Mouse (Mus musculus): ENCODE results near the gene Zranb2. TPM values are rescaled to one million over a fixed set of nuclear protein-coding genes. Genes with fewer than 3 reads are reported as not detected.

The Zranb2 gene
- 1.5 and 8.4 TPM in 2 replicates for polyA plus RNA-seq (2012; ENCODE audit: insufficient read depth, low replicate concordance)

GRCm38 (mm10) chr3:157533964-157534785 is at the start of gene Zranb2:
Gene Zranb2, plus strand, starts transcription at chr3:157534160.
- Histone ChIP-seq H3K4me1 (peaks cover 32% of the 10 kb centered on the region), H3K4me3 (replicated peaks) (peak within 1 kb of the TSS; percentile 98), H3K9me3 (peaks cover 11% of the 10 kb centered on the region), H3K36me3 (replicated peaks; ENCODE audit: low read length) (peaks cover 24% of the 10 kb centered on the region), H3K27me3 (replicated peaks) (peaks cover 29% of the 10 kb centered on the region)
- TF ChIP-seq GATA1 (IDR thresholded peaks at IDR 0.05; ENCODE audit: borderline replicate concordance, low read length) (no peak), FLI1 (IDR thresholded peaks at IDR 0.05; ENCODE audit: low read length) (0 out of 2 replicates have a peak, but pooled peaks have one; percentile 37)

DNA sequence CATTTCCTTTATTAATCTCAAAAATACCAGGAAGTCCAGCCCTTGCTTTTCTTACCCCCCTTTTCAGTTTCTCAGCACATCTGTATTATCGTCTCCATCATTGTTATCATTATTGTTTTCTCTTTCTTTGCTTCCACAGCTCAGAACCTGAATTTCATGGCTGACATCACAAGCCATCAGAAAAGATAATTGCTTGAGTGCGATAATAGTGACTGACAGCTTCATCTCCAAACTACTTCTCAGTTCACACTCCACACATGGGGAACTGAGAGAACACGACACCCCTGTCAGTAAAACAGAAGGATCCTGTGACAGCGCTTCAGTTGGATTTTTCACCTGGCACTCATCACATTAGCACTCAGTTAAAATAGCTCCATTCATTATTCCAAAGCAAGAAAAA is 41.9 kb upstream of the Zranb2 start:
- TF ChIP-seq FLI1 (IDR thresholded peaks at IDR 0.05; ENCODE audit: low read length), result no peak
- no peak for TF ChIP-seq GATA1 (IDR thresholded peaks at IDR 0.05; ENCODE audit: borderline replicate concordance, low read length)
- no peaks in the 10 kb centered on the region for H3K36me3 ChIP-seq (replicated peaks; ENCODE audit: low read length)
- no peaks in the 10 kb centered on the region for H3K4me1 ChIP-seq
- 0 out of 2 replicates have a peak, but pooled peaks cover 5% of the 10 kb centered on the region for H3K9me3 ChIP-seq
- H3K27me3 ChIP-seq (replicated peaks), result no peaks in the 10 kb centered on the region
- H3K4me3 ChIP-seq (replicated peaks), result no peak overlapping the region

- Histone ChIP-seq H3K9me3 (no peaks in the 10 kb centered on the region), H3K27me3 (replicated peaks) (peaks cover 6% of the 10 kb centered on the region), H3K4me3 (replicated peaks) (no peak overlapping the region), H3K36me3 (replicated peaks; ENCODE audit: low read length) (no peaks in the 10 kb centered on the region), H3K4me1 (no peaks in the 10 kb centered on the region)
- TF ChIP-seq GATA1 (IDR thresholded peaks at IDR 0.05; ENCODE audit: borderline replicate concordance, low read length) (no peak), FLI1 (IDR thresholded peaks at IDR 0.05; ENCODE audit: low read length) (no peak)
These were observed 31.7 kb upstream of the Zranb2 start for GRCm38 (mm10) chr3:157502216-157502615.

- Histone ChIP-seq H3K27me3 (replicated peaks) (peaks cover 6% of the 10 kb centered on the region), H3K36me3 (replicated peaks; ENCODE audit: low read length) (no peaks in the 10 kb centered on the region), H3K4me1 (peaks cover 24% of the 10 kb centered on the region), H3K4me3 (replicated peaks) (no peak overlapping the region), H3K9me3 (no peaks in the 10 kb centered on the region)
- TF ChIP-seq GATA1 (IDR thresholded peaks at IDR 0.05; ENCODE audit: borderline replicate concordance, low read length), result no peak
- no peak for TF ChIP-seq FLI1 (IDR thresholded peaks at IDR 0.05; ENCODE audit: low read length)
These were observed 19.7 kb upstream of the Zranb2 start for GRCm38 (mm10) chr3:157514116-157514796.

- Histone ChIP-seq H3K4me1 (peaks cover 27% of the 10 kb centered on the region), H3K27me3 (replicated peaks) (peaks cover 6% of the 10 kb centered on the region), H3K36me3 (replicated peaks; ENCODE audit: low read length) (no peaks in the 10 kb centered on the region), H3K4me3 (replicated peaks) (no peak overlapping the region), H3K9me3 (no peaks in the 10 kb centered on the region)
- no peak for TF ChIP-seq FLI1 (IDR thresholded peaks at IDR 0.05; ENCODE audit: low read length)
- TF ChIP-seq GATA1 (IDR thresholded peaks at IDR 0.05; ENCODE audit: borderline replicate concordance, low read length), result no peak
These were observed 17.5 kb upstream of the Zranb2 start for GRCm38 (mm10) chr3:157516471-157516870.

GRCm38 (mm10) chr3:157517992-157518391 is 16.0 kb upstream of the Zranb2 start:
- no peak for TF ChIP-seq FLI1 (IDR thresholded peaks at IDR 0.05; ENCODE audit: low read length)
- TF ChIP-seq GATA1 (IDR thresholded peaks at IDR 0.05; ENCODE audit: borderline replicate concordance, low read length), result no peak
- no peak overlapping the region for H3K4me3 ChIP-seq (replicated peaks)
- H3K36me3 ChIP-seq (replicated peaks; ENCODE audit: low read length), result no peaks in the 10 kb centered on the region
- no peaks in the 10 kb centered on the region for H3K9me3 ChIP-seq
- H3K27me3 ChIP-seq (replicated peaks), result peaks cover 13% of the 10 kb centered on the region
- peaks cover 27% of the 10 kb centered on the region for H3K4me1 ChIP-seq

- TF ChIP-seq GATA1 (IDR thresholded peaks at IDR 0.05; ENCODE audit: borderline replicate concordance, low read length), result no peak
- TF ChIP-seq FLI1 (IDR thresholded peaks at IDR 0.05; ENCODE audit: low read length), result no peak
- Histone ChIP-seq H3K4me1 (peaks cover 24% of the 10 kb centered on the region), H3K9me3 (no peaks in the 10 kb centered on the region)
These were observed 13.5 kb upstream of the Zranb2 start for GRCm38 (mm10) chr3:157520433-157520832.

GRCm38 (mm10) chr3:157523834-157524233 is 10.1 kb upstream of the Zranb2 start:
- H3K36me3 ChIP-seq (replicated peaks; ENCODE audit: low read length), result no peaks in the 10 kb centered on the region
- H3K4me1 ChIP-seq, result peaks cover 6% of the 10 kb centered on the region
- H3K27me3 ChIP-seq (replicated peaks), result peaks cover 33% of the 10 kb centered on the region
- no peaks in the 10 kb centered on the region for H3K9me3 ChIP-seq
- no peak overlapping the region for H3K4me3 ChIP-seq (replicated peaks)
- TF ChIP-seq FLI1 (IDR thresholded peaks at IDR 0.05; ENCODE audit: low read length) (no peak), GATA1 (IDR thresholded peaks at IDR 0.05; ENCODE audit: borderline replicate concordance, low read length) (no peak)

More at GRCm38 (mm10) chr3:157520433-157520832, 13.5 kb upstream of the Zranb2 start:
- peaks cover 22% of the 10 kb centered on the region for H3K27me3 ChIP-seq (replicated peaks)
- no peaks in the 10 kb centered on the region for H3K36me3 ChIP-seq (replicated peaks; ENCODE audit: low read length)
- no peak overlapping the region for H3K4me3 ChIP-seq (replicated peaks)

DNA sequence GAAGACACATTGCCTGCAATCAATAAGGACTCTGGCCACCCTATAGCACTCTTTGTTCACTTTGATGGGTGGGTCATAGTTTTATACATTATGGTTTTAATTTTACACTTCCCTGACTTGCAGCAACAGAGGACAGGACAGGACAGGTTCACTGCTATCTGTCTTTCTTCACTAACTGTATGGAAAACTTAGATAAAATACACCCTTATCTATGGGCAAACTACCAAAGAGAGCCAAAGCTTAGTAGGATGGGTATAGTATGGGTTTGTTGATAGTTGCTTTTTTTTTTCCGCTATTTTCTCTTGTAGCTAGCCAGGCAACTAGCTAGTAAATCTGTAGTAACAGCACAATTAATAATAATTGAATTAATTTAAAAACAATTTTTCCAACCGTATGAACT is 2.4 kb upstream of the Zranb2 start:
- Histone ChIP-seq H3K4me1 (peaks cover 11% of the 10 kb centered on the region), H3K36me3 (replicated peaks; ENCODE audit: low read length) (peaks cover 3% of the 10 kb centered on the region), H3K4me3 (replicated peaks) (no peak overlapping the region), H3K9me3 (peaks cover 11% of the 10 kb centered on the region), H3K27me3 (replicated peaks) (peaks cover 42% of the 10 kb centered on the region)
- TF ChIP-seq FLI1 (IDR thresholded peaks at IDR 0.05; ENCODE audit: low read length), result no peak
